Mouse (Mus musculus): ENCODE data around the gene Nutm1.

DNA sequence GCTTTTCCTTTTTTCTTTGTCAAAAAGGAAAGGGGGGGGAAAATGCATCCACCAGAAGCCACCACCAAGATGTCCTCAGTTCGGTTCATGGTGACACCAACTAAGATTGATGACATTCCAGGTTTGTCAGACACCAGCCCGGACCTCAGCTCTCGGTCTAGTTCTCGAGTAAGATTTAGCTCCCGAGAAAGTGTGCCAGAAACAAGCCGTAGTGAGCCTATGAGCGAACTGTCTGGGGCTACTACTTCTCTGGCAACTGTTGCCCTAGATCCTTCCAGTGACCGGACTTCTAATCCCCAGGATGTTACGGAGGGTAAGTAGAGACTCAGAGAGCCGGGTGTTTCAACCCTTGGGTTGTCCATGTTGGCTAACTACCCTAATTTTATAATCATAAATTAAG is 7.7 kb upstream of the Nutm1 start:
- TF ChIP-seq CTCF (IDR thresholded peaks at IDR 0.05; ENCODE audit: borderline replicate concordance, extremely low read depth, insufficient read depth, insufficient read length) (no peak), POLR2A (IDR thresholded peaks at IDR 0.05; ENCODE audit: borderline replicate concordance, extremely low read depth, insufficient read depth, insufficient read length, poor library complexity, severe bottlenecking) (no peak)

Measured in brain, embryonic 14.5 days (tissue).